Mouse (Mus musculus): ENCODE results near the gene Nucks1.

DNA sequence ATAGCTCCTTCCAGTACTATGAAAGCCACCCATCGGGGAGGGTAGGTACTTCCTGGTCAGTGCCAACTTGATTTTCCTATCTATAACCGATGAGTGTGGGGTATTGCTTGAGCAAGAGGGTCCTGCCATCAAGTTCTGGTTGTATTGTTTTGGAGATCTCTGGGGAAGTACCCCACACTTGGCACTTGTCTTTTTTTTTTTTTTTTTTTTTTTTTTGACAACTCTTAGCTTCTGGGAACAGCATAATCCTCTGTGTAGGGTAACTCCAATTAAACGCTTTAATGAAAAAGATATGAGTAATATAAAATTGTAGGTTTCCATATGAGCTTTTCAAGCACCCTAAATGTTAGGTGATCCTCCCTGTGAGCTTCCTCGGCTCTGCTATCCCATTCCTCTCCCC, 7.7 kb upstream of the Nucks1 start:
- TF ChIP-seq CTCF (IDR thresholded peaks at IDR 0.05; ENCODE audit: extremely low read depth, insufficient read depth, insufficient read length, insufficient replicate concordance) (no peak), POLR2A (IDR thresholded peaks at IDR 0.05; ENCODE audit: low read depth, low read length) (no peak)
